Mouse (Mus musculus) CD4-positive naive resting alpha-beta T cell, adult 57 days (primary cell): ENCODE results near the gene Prr13. TPM values are rescaled to one million over a fixed set of nuclear protein-coding genes. Genes with fewer than 3 reads are reported as not detected.

Source experiments
- total RNA-seq: library from RNA; stranded (reverse); gene quantifications from one replicate; pipeline ENCODE4 v1.2.4, GENCODE M21; 2023

Gene Prr13
- 45.7 TPM for total RNA-seq

DNA sequence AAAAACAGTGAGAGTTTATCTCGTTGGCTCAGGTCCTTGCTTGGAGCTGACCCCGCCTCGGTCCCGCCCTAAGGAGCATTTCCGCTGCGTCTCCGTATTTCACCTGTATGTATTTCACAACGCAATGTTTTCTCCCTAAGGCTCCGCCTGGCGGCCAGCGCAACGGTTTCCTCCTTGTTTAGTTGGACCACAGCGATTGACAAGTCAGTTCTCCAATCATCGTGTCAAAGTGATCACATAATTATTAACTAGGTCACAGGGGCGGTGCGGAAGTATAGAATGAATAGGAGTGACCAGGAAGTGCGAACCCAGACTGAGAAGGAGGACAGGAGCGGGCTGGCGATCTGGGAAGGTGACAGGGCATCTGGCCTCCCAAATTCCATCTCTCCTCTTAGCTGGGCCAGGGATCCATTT is at the start of gene Prr13:
TSS of gene Prr13 (plus strand) at position 125 of the 414 bp plus-strand sequence.

DNA sequence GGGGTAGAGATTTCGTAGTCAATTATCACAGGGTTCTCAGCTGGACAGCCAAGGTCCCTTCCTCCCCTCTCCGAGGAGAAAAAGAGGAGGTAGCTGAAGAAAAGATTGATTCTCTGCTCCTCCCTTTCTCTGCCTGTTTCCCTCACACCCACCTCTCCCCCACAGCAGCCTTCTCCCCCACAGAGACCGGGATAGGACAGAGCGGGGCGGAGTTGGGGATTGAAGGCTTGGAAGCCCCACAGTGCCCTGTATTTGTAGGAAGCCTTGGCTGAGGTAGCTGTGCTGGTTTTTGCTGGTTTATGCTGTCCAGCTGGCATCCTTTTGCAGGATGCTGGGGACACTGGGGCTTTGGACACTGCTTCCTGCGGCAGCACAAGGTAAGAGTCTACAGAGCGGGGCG is 13.7 kb upstream of the Prr13 start, which contains the start of gene Amhr2:
TSS of gene Amhr2 (plus strand) at position 222 of the 400 bp plus-strand sequence.

DNA sequence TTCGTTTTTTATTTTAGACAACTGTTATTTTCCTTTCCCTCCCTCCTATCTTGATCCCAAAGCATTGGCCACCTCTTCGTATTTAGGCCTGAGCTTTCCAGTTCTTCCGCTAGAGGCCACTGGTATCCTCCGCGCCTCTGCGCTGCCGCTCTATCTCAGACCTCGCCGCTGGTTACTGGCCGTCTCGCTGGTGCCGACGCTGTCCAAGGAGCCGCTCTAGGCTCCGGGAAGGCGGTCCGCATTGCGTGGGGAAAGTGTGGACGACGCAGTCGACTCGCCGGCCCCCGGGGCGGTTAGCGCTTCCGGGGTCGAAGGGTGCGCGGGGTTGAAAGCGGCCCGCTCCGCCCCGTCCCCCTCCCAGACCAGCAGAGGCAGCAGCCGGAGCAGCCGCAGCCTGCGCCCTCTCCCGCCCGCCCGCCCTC is 11.4 kb downstream of the Prr13 start, which contains the start of gene Pcbp2:
TSS of gene Pcbp2 (plus strand) at position 357 of the 422 bp plus-strand sequence.

DNA sequence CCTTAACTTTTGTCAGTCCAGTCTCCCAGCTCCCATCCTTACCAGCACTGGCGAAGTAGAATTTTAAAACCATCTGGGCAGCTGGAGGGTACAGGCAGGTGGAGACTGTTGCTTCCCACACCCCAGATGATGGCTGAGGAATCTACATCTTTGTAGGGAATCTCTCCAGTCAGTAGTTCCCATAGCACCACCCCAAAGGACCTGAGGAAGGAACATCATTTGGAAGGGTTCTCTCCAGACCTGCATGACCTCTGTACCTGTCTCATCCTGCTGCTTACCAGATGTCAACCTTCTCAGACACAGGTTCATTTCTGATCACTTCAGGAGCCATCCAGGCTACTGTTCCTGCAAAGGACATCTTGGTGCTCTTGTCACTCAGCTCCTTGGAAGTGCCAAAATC is 44.6 kb downstream of the Prr13 start, which contains the start of gene Gm10337:
TSS of gene Gm10337 (plus strand) at position 276 of the 400 bp plus-strand sequence.

Other genes with a start within 250 kb of the Prr13 start
- gene Itgb7, start 227.1 kb upstream of the Prr13 start, total RNA-seq, result 694 TPM
- gene Rarg, start 201.5 kb upstream of the Prr13 start, total RNA-seq, result 27.7 TPM
- not detected for gene Gm9918, start 188.5 kb upstream of the Prr13 start, total RNA-seq
- 28.6 TPM for gene Mfsd5, start 179.6 kb upstream of the Prr13 start, total RNA-seq
- 0.71 TPM for gene Espl1, start 162.8 kb upstream of the Prr13 start, total RNA-seq
- 522 TPM for gene Pfdn5, start 132.9 kb upstream of the Prr13 start, total RNA-seq
- gene Myg1, start 127.3 kb upstream of the Prr13 start, total RNA-seq, result 78.3 TPM
- gene Aaas, start 108.3 kb upstream of the Prr13 start, total RNA-seq, result 45.9 TPM
- gene Sp7, start 91.8 kb upstream of the Prr13 start, total RNA-seq, result not detected
- 133 TPM for gene Sp1, start 52.9 kb upstream of the Prr13 start, total RNA-seq
- gene Amhr2, start 13.7 kb upstream of the Prr13 start, total RNA-seq, result 0.74 TPM
- gene Pcbp2, start 11.5 kb downstream of the Prr13 start, total RNA-seq, result 825 TPM
- 25.0 TPM for gene Gm10337, start 44.7 kb downstream of the Prr13 start, total RNA-seq
- 5.8 TPM for gene Map3k12, start 58.0 kb downstream of the Prr13 start, total RNA-seq
- gene Tarbp2, start 59.2 kb downstream of the Prr13 start, total RNA-seq, result 58.2 TPM
- gene Npff, start 65.9 kb downstream of the Prr13 start, total RNA-seq, result 22.5 TPM
- not detected for gene Gm28047, start 166.0 kb downstream of the Prr13 start, total RNA-seq
- 119 TPM for gene Atf7, start 166.4 kb downstream of the Prr13 start, total RNA-seq
- 3.5 TPM for gene Atp5g2, start 213.3 kb downstream of the Prr13 start, total RNA-seq